Mouse (Mus musculus): ENCODE data around the gene Cnih1. TPM values are rescaled to one million over a fixed set of nuclear protein-coding genes. Genes with fewer than 3 reads are reported as not detected.
"Not testable (repeated sequence)": the region's sequence is repeated elsewhere in the genome, so short reads cannot be mapped to it uniquely, and the experiment has no call there.

Cnih1 gene
- total RNA-seq, 2 experiments from 2014 or later: 80.1 to 80.9 TPM

DNA sequence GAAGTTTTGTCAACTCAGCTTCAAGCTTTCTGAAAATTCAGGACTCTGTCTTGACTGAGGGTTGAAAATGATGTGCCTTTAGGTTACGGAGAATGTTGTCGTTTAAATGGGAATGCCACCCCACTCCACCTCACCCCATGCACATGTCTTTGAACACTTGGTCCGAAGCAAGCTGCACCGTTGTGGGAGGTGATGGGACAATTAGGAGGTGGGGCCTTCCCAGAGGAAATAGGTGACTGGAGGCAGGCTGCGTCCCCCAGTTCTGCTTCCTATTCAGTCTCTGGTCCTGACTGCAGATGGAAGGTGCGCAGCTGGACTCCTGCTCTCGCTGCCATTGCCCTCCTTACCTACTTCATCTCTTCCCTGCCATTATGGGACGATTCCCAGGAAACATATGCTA is 32.4 kb downstream of the Cnih1 start:
- no peak for TF ChIP-seq CTCF (IDR thresholded peaks at IDR 0.05)
- intact Hi-C loops (cut with DNase I): no loop called here
- no peak for DNase-seq (ENCODE audit: extremely low spot score in 1 of 2, low spot score in 2 of 2)
- Histone ChIP-seq H3K4me3 (no peak overlapping the region), H3K27ac (no peak overlapping the region)

DNA sequence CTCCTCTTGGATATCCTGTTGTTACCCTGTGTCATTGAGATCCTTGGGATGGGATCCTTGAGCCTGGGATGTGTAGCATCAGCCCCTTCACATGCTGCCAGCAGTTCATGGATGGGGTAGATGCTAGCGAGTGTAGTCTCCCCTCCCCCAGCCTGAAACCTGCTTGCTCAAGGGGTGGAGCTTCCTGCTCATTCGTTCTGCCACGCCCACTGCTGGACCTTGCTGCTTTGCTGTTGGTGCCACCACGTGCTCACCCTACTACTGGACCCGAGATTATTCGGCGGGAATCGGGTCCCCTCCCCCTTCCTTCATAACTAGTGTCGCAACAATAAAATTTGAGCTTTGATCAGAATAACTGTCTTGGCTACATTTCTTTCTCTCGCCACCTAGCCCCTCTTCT is 33.8 kb downstream of the Cnih1 start:
- H3K27ac ChIP-seq; DNase-seq (ENCODE audit: extremely low spot score in 1 of 2, low spot score in 2 of 2); H3K4me3 ChIP-seq; intact Hi-C loops (cut with DNase I): not testable (repeated sequence)

DNA sequence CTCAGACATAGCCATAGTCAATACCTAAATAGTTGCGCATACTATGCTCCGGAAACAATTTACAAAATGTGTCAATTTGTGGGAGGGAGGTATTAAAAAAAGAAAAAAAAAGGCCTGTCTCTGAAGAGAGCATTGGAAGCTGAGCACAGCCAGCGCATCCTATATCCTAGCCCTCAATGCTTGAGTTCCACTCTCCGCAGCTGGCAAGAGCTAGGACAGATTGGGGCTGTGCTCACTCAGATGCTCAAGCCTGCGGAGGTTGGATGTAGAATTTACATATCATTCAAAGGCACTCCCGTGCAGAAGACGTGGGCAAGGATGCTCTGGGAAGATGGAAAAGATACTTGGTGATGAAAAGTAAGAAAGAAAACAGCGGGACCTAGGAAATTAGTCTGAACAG is 42.8 kb downstream of the Cnih1 start:
- DNase-seq (ENCODE audit: extremely low spot score in 1 of 2, low spot score in 2 of 2): no peak
- H3K4me3 ChIP-seq: no peak overlapping the region
- intact Hi-C loops (cut with DNase I): no loop called here
- H3K27ac ChIP-seq: no peak overlapping the region
- no peak for TF ChIP-seq CTCF (IDR thresholded peaks at IDR 0.05)

- no peak for TF ChIP-seq CTCF (IDR thresholded peaks at IDR 0.05)
- intact Hi-C loops (cut with DNase I): no loop called here
Measured at GRCm38 (mm10) chr14:46742674-46743073, 45.5 kb downstream of the Cnih1 start.

DNA sequence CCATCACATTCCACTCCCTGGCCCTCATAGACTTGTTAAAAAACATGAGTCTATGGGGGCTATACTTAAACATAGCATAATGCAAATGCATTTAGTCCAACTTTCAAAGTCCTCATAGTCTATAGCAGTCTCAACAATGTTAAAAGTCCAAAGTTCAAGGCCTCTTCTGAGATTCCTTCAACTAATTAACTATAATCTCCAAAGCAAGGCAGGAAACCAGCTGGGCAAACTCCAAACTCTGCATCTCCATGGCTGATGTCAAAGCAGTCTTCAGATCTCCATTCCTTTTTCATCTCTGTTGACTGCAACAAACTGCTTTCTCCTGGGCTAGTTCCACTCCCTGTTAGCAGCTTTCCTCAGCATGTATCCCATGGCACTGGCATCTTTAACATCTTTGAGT is 50.9 kb downstream of the Cnih1 start:
- H3K27ac ChIP-seq; intact Hi-C loops (cut with DNase I); H3K4me3 ChIP-seq; DNase-seq (ENCODE audit: extremely low spot score in 1 of 2, low spot score in 2 of 2): not testable (repeated sequence)

More at GRCm38 (mm10) chr14:46742674-46743073, 45.5 kb downstream of the Cnih1 start:
- no peak for DNase-seq (ENCODE audit: extremely low spot score in 1 of 2, low spot score in 2 of 2)
- Histone ChIP-seq H3K4me3 (no peak overlapping the region), H3K27ac (no peak overlapping the region)

GRCm38 (mm10) chr14:46736366-46736765 is 51.8 kb downstream of the Cnih1 start:
- DNase-seq (ENCODE audit: extremely low spot score in 1 of 2, low spot score in 2 of 2): no peak
- no peak overlapping the region for H3K27ac ChIP-seq
- intact Hi-C loops (cut with DNase I): no loop called here
- no peak overlapping the region for H3K4me3 ChIP-seq
- TF ChIP-seq CTCF (IDR thresholded peaks at IDR 0.05): no peak

GRCm38 (mm10) chr14:46734761-46735455 is 53.3 kb downstream of the Cnih1 start:
- TF ChIP-seq CTCF (IDR thresholded peaks at IDR 0.05): no peak
- intact Hi-C loops (cut with DNase I): no loop called here
- no peak for DNase-seq (ENCODE audit: extremely low spot score in 1 of 2, low spot score in 2 of 2)
- Histone ChIP-seq H3K4me3 (no peak overlapping the region), H3K27ac (no peak overlapping the region)

DNA sequence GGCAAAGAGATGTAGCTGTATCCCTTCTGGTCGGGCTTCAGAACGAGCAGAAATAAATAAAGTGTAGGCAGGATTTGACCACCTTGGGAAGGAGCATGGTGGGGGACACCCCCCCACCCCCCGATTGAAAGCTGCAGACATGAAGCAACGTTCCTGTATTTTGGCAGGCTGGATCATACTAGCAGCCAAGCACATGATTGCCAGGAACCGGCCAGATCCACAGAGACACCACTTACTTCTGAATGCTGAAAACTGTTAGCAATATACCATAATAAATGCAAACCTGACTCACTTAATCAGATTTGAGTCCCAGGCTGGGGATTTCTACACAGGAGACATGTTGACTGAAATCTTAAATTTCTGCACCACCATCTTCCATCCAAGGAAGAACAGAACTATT is 53.9 kb downstream of the Cnih1 start:
- intact Hi-C loops (cut with DNase I): no loop called here
- H3K4me3 ChIP-seq: no peak overlapping the region
- TF ChIP-seq CTCF (IDR thresholded peaks at IDR 0.05): no peak
- DNase-seq (ENCODE audit: extremely low spot score in 1 of 2, low spot score in 2 of 2): no peak
- H3K27ac ChIP-seq: no peak overlapping the region

DNA sequence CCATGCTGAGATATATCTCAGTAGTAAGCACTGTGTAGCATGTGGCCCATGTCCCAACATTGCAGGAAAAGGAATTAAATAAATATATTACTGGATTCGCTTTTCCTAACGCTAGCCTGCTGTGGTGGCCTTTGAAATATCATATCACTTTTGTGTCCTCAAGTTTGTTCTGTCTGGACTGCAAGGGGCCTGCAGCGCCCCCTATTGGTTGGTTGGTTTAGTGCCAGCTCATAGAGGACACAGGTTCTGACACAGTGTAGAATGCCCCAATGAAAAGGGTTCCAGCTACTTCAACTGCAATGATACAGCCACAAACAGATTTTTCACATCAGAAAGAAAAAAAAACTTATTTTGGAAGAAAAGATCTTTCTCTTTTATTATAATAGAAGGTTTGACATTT is 62.5 kb downstream of the Cnih1 start:
- no peak overlapping the region for H3K27ac ChIP-seq
- TF ChIP-seq CTCF (IDR thresholded peaks at IDR 0.05): peak; percentile 50
- intact Hi-C loops (cut with DNase I): loop anchor here (2.0 to 10.0 kb wide), 3 partner anchors 851 to 1301 kb away; no protein-coding TSS in a partner anchor
- DNase-seq (ENCODE audit: extremely low spot score in 1 of 2, low spot score in 2 of 2): no peak
- no peak overlapping the region for H3K4me3 ChIP-seq

Other genes starting within 250 kb of the Cnih1 start
- 1 to 10 TPM; 1.1 to 1.2 TPM for gene Cdkn3, start 27.9 kb downstream of the Cnih1 start, total RNA-seq (2021)
- gene Gmfb, start 33.8 kb upstream of the Cnih1 start, total RNA-seq (2021): 100 to 1,000 TPM; 131 to 133 TPM
- 10 to 100 TPM; 33.2 to 34.9 TPM for gene Cgrrf1, start 43.7 kb upstream of the Cnih1 start, total RNA-seq (2021)
- 10 to 100 TPM; 26.8 to 32.1 TPM for gene Samd4, start 94.4 kb upstream of the Cnih1 start, total RNA-seq (2021)

Measured in left cerebral cortex, adult 2 months (tissue).